Mouse (Mus musculus) erythroid progenitor cell, adult 5-6 weeks (primary cell): ENCODE measurements around the gene Ghdc. TPM values are rescaled to one million over a fixed set of nuclear protein-coding genes. Genes with fewer than 3 reads are reported as not detected.

Experiments
- ATAC-seq: replicated peaks from 2 replicates; pipeline ENCODE4 v1.8.0; 2016; ENCODE audit warnings: moderate number of reproducible peaks, mild to moderate bottlenecking, moderate TSS enrichment, inconsistent platforms; ENCODE audit not compliant: poor library complexity, low FRiP score, severe bottlenecking
- total RNA-seq, 2 experiments: library from RNA; stranded (forward) in 1 of 2; stranded (reverse) in 1 of 2; fragments of 150-400 nt in 1 of 2; fragments of 186-747, 209-891 nt in 1 of 2; gene quantifications; 2 replicates each; pipeline versions ENCODE4 v1.2.3 to v1.2.4; 2015 to 2017; ENCODE audit warnings: low replicate concordance in 2 of 2

Ghdc gene
- total RNA-seq, 2 experiments from 2014 or later = 0.84 to 1.4 TPM

DNA sequence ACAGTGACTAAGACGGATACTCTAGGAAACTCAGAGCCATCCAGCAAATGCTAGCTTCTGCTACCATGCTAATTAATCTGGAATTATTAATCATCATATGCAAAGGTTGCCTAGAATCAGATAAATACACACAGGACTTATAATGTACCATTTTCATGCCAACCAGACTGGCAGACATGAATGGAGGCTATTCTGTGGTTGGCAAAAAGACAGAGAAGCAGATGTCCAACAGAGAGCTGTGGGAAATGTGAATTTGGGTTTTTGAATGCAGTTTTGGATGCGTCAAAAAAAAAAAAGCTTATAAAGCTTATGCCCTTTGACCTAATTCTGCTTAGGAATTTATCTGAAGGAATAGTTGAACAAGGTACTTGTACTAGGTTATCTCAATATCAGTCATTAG is 15.0 kb upstream of the Ghdc start:
- no peak for ATAC-seq

DNA sequence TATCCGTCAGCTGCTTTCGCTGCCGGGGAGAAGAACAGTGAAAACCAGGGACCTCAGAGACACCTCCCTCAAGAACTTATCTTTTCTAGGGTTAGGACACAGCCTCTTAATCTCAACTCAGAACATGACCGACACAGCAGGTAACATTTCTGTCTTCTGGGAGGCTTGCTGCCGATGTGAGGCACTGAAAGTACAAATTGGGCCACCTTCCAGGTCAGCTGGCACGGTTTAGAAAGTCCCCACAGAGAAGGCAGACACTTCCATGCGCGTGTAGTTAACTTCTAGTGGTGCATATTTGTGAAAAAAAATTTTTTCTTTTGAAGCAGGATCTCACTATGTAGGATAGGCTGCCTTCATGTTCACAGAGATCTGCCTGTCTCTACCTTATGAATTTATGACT is 13.5 kb upstream of the Ghdc start:
- ATAC-seq = no peak

DNA sequence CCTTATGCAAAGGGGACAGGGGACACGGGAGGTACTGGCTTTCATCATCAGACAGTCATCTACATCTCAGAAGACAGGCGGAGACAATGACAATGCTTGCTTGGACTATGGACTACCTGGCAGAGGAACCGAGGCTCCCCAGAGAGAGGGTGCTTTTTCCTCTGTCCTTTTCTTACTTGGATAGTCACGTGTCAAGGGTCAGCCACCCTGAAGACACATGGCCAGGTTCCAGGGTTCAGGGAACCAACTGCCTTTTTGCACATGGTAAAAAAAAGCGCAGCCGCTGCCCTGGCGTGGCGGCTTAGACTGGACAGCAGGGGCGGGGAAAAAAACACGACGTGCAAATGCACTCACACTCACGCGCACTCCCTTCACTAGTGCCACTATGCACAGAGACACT is 11.8 kb upstream of the Ghdc start:
- no peak for ATAC-seq

- ATAC-seq = no peak
Measured at GRCm38 (mm10) chr11:100781763-100782475, 11.2 kb upstream of the Ghdc start.

DNA sequence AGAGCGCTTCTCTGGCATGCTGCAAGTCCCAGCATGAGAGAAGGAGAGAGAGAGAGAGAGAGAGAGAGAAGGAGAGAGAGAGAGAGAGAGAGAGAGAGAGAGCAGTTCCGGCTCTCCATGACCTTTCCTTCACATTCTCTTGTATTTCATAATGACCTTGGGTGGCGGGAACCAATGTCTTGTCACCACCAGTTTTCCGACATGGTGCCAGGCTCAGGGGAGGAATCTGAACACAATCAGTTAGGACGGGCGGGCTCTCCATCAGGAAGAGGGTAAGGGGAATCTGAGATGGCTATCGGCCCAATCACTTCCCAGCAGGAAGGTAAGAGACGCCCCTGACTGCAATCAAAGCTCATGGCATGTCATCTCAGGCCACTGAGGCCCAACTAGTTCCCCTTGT is 9.5 kb upstream of the Ghdc start:
- no peak for ATAC-seq

DNA sequence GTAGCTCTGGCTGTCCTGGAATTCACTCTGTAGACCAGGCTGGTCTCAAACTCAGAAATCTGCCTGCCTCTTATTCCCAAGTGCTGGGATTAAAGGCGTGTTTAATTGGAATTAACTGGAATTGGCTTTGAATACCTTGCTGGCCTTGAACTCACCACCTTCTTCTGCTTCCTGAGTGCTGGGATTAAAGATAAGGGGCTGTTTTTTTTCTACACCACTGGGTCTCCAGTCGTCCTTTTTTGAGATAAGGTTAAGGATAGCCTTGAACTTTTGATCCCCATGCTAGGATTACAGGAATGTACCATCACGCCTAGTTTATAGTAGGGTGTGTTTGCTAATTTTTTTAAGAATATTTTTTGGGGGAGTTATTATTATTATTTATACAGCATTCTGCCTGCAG is 7.3 kb upstream of the Ghdc start:
- ATAC-seq = no peak

GRCm38 (mm10) chr11:100775921-100776320 is 5.2 kb upstream of the Ghdc start:
- ATAC-seq = no peak

GRCm38 (mm10) chr11:100774261-100774660 is 3.5 kb upstream of the Ghdc start:
- ATAC-seq = no peak

DNA sequence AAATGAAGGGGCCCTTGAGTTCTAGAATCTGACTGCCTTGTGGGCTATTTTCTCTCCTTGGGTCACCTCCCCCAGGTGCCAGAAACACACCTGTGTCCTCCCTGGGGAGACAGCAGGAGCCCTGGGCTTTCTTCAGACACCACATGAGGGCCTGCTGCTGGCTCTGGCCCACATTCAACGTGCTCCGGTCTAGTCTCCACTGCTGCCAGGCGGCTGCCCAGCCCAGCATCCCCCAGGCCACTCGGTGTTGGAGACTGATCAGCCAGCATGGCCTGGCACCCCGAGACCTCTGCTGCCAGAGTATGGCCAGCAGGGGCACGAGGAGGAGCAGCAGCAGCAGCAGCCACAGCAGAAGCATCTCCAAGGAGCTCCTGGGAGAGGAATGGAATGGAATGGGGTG is 777 bp downstream of the Ghdc start:
- no peak for ATAC-seq

GRCm38 (mm10) chr11:100767871-100768270 is 2.9 kb downstream of the Ghdc start:
- ATAC-seq = no peak

- ATAC-seq = no peak
Measured at GRCm38 (mm10) chr11:100766726-100767125, 4.0 kb downstream of the Ghdc start.

DNA sequence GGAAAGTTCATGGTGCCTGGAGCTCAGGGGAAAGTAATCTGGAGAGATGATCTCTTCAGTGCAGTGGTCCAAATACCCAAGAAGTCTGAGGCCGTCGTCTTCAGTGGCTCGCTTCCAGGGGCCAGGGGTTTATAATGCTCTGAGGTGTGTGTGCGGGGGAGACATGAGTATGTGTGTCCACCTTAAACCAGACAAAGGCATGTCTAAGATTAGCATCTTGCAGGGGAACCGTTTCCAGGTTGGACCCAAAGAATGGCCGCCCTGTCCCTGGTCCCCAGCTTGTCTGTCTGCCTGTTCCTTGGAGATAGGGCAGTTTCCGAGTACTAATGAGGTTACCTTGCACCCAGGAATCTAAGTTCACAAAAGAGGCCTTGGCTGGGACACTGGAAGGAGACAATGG is 7.9 kb downstream of the Ghdc start, which contains the start of gene Hcrt:
TSS of gene Hcrt (minus strand) at position 101 of the 400 bp plus-strand sequence.
- no peak for ATAC-seq

DNA sequence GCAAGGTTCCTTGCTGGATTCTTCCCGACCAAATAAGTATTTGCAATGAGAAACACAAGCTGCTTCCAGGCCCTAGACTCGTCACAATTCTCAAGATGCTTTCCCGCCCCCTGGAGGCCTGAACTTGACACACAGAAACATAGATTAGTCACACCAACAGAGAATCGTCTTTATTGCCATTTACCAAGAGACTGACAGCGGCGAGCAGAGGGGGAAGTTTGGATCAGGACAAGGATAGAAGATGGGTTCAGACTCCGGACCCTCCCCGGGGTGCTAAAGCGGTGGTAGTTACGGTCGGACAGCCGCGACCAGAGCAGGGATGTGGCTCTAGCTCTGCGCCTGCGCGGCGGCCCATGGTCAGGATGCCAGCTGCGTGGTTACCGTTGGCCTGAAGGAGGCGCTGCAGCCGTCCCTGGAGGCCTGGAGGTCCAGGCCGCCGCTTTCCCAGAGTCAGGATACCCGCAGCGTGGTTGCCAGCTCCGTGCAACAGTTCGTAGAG is 9.2 kb downstream of the Ghdc start:
- peak; percentile 78 for ATAC-seq

GRCm38 (mm10) chr11:100759611-100760233 is 11.0 kb downstream of the Ghdc start, which contains the start of gene Kcnh4:
Gene Kcnh4, minus strand, starts transcription at chr11:100759942.
- ATAC-seq = peak; percentile 85

- ATAC-seq = no peak
Measured at GRCm38 (mm10) chr11:100758707-100759610, 11.8 kb downstream of the Ghdc start.

- no peak for ATAC-seq
Measured at GRCm38 (mm10) chr11:100757566-100757965, 13.2 kb downstream of the Ghdc start.

GRCm38 (mm10) chr11:100756476-100756875 is 14.3 kb downstream of the Ghdc start:
- ATAC-seq = no peak

DNA sequence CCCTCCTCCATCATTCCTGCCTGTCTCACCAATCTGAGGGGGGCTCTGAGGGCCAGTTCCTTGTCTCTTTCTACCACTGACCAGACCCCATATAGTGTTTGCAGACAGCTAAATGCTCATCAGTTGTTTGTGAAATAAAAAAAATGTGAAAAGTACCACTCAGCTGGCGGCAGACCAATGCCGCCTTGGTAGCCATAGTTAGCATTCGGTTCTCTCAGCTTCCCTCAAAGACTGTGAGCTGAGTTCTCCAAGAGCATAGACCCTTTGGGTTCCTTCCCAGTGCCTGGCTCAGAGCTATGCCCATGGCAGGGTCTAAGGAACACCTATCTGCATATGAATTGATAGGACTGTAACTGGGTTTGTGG is 16.1 kb downstream of the Ghdc start:
- no peak for ATAC-seq

DNA sequence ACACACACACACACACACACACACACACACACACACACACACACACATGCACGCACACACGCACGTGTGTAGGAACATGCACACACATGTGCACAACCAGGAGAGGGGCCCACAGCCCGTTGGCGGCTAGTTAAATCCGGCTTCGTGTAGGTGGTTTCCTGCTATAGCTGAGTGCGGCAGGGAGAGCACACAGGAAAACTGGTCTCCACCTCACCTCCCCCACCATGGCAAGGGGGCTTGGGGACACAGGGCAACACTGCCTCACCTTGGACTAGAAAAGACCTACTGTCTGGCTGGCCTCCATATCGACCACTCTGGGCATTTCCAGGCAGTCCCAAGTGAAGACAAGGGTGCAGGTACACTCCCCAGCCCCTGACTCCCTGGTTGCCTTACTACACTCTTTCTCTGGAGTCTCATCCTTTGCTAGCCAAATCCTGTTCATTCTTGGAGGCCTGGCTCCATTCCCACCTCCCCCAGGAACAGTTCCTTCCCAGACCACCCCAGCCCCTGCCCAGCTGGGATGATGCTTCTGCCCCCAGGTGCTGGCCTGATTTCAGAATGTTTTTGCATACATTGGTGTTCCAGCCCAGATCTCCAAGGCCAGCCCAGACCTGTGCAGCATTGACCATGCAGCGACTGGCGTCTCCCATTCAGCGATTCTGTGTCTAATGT is 16.6 kb downstream of the Ghdc start:
- no peak for ATAC-seq

- ATAC-seq = no peak
Measured at GRCm38 (mm10) chr11:100752294-100752693, 18.5 kb downstream of the Ghdc start.
